Mouse (Mus musculus): Measurements from ENCODE around the gene Tcp11. TPM values are rescaled to one million over a fixed set of nuclear protein-coding genes. Genes with fewer than 3 reads are reported as not detected.

Gene Tcp11
- polyA plus RNA-seq, 1 experiment from 2014 or later = 1.1 TPM

DNA sequence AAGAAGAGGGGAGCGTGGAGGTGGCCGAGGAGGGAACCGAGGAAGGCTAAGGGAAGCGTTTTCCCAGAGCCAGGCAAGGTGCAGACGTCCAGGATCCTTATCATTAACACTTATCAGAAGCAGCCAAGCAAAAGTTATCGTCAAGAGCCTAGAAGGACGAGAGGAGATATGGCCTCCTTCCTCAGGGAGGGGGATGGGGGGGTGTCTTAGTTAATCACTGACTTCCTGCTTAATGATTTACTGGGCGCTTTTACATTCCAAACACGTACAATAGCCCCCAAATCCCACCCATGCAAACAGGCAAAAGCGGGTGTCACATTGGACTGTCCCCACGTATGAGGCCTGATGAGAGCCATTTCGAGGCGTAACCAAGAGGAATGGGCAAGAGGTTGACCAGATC, 2.4 kb upstream of the Tcp11 start:
- H3K36me3 ChIP-seq (ENCODE audit: control insufficient read depth, insufficient read depth, low read length) = no peaks in the 10 kb centered on the region
- no peaks in the 10 kb centered on the region for H3K9me3 ChIP-seq (ENCODE audit: control insufficient read depth, low read length)
- H3K27ac ChIP-seq (replicated peaks) = no peak overlapping the region
- H3K4me1 ChIP-seq (replicated peaks; ENCODE audit: control insufficient read depth, insufficient read depth) = no peaks in the 10 kb centered on the region
- H3K9ac ChIP-seq (ENCODE audit: low read length) = no peak overlapping the region
- no peak overlapping the region for H3K4me2 ChIP-seq (replicated peaks; ENCODE audit: low read depth)
- DNase-seq (ENCODE audit: low spot score) = no peak
- no peak for ATAC-seq (ENCODE audit: low FRiP score, low TSS enrichment)
- H3K27me3 ChIP-seq (ENCODE audit: control insufficient read depth, insufficient read depth, low read length) = no peaks in the 10 kb centered on the region
- no peak overlapping the region for H3K4me3 ChIP-seq (ENCODE audit: low read depth, low read length)
- WGBS = 49% methylated on average over 13 of the region's 13 CpGs
- TF ChIP-seq EP300 (optimal IDR thresholded peaks at IDR 0.05) (no peak), CTCF (IDR thresholded peaks at IDR 0.05; ENCODE audit: low read depth) (no peak)

DNA sequence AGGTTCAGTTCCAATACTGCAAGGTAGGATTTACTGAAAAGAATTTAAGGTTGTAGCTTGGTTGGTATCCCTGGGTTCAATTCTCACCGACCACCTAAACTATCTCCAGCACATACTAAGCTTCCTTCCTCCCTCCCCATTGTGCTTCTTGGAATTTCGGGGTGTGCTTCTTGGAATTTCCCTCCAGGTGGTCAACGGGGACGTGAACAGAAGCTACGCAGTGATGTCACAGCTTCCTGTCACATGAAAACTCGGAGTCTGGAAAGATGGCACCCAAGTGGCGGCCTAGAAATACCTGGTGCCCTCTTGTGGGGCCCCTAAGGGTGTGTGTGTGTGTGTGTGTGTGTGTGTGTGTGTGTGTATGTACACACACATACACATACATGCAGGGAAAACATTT, 1.4 kb upstream of the Tcp11 start:
- Histone ChIP-seq H3K9me3 (ENCODE audit: control insufficient read depth, low read length) (no peaks in the 10 kb centered on the region), H3K27me3 (ENCODE audit: control insufficient read depth, insufficient read depth, low read length) (no peaks in the 10 kb centered on the region), H3K4me1 (replicated peaks; ENCODE audit: control insufficient read depth, insufficient read depth) (no peaks in the 10 kb centered on the region), H3K36me3 (ENCODE audit: control insufficient read depth, insufficient read depth, low read length) (no peaks in the 10 kb centered on the region), H3K4me3 (ENCODE audit: low read depth, low read length) (no peak overlapping the region), H3K9ac (ENCODE audit: low read length) (no peak overlapping the region), H3K4me2 (replicated peaks; ENCODE audit: low read depth) (no peak overlapping the region), H3K27ac (replicated peaks) (no peak overlapping the region)
- WGBS = 85% methylated on average over 7 of the region's 7 CpGs
- no peak for DNase-seq (ENCODE audit: low spot score)
- no peak for TF ChIP-seq EP300 (optimal IDR thresholded peaks at IDR 0.05)
- no peak for ATAC-seq (ENCODE audit: low FRiP score, low TSS enrichment)

DNA sequence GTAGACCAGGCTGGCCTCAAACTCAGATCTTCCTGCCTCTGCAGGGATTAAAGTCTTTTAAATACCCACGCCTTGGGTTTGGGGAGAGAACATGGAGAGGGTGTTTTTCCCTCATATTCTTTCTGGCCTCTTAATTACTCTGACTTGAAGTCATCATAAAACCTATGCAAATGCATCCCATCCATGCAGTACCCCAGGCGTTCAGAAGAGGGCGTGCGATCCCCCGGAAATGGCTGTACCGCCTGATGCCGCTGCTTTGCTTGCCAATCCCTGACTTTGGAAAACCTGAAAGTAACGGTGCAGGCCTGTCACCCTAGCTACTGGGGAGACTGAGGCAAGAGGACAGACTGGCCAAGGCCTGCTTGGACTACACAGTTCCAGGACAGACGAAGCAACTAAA, 946 bp upstream of the Tcp11 start:
- 61% methylated on average over 9 of the region's 9 CpGs for WGBS
- Histone ChIP-seq H3K27ac (replicated peaks) (no peak overlapping the region), H3K36me3 (ENCODE audit: control insufficient read depth, insufficient read depth, low read length) (no peaks in the 10 kb centered on the region), H3K9ac (ENCODE audit: low read length) (no peak overlapping the region), H3K4me3 (ENCODE audit: low read depth, low read length) (no peak overlapping the region), H3K27me3 (ENCODE audit: control insufficient read depth, insufficient read depth, low read length) (no peaks in the 10 kb centered on the region), H3K9me3 (ENCODE audit: control insufficient read depth, low read length) (no peaks in the 10 kb centered on the region), H3K4me1 (replicated peaks; ENCODE audit: control insufficient read depth, insufficient read depth) (no peaks in the 10 kb centered on the region), H3K4me2 (replicated peaks; ENCODE audit: low read depth) (no peak overlapping the region)
- ATAC-seq (ENCODE audit: low FRiP score, low TSS enrichment) (no peak), DNase-seq (ENCODE audit: low spot score) (peak; percentile 56)
- no peak for TF ChIP-seq EP300 (optimal IDR thresholded peaks at IDR 0.05)
- peak; percentile 69 for TF ChIP-seq CTCF (IDR thresholded peaks at IDR 0.05; ENCODE audit: low read depth)

DNA sequence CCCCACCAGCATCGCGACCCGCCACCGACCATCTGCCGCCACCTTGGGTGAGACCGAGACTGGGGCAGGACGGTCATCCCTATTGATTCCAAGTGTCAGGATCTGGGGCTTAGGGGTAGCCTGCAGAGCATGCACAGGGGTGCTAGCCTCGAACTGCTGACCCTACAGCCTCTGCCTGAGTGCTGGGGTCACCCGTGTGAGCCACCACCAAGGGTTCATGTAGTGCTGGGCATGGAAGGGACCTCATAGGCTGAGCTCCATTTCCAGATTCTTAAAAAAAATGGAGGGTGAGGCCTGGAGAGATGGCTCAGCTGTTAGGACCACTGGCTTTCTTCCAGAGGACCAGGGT, 352 bp upstream of the Tcp11 start:
- 17% methylated on average over 9 of the region's 9 CpGs for WGBS
- ATAC-seq (ENCODE audit: low FRiP score, low TSS enrichment) = no peak
- no peaks in the 10 kb centered on the region for H3K36me3 ChIP-seq (ENCODE audit: control insufficient read depth, insufficient read depth, low read length)
- no peak overlapping the region for H3K27ac ChIP-seq (replicated peaks)
- no peak overlapping the region for H3K4me2 ChIP-seq (replicated peaks; ENCODE audit: low read depth)
- no peak overlapping the region for H3K9ac ChIP-seq (ENCODE audit: low read length)
- H3K9me3 ChIP-seq (ENCODE audit: control insufficient read depth, low read length) = no peaks in the 10 kb centered on the region
- no peaks in the 10 kb centered on the region for H3K27me3 ChIP-seq (ENCODE audit: control insufficient read depth, insufficient read depth, low read length)
- TF ChIP-seq EP300 (optimal IDR thresholded peaks at IDR 0.05) = no peak
- TF ChIP-seq CTCF (IDR thresholded peaks at IDR 0.05; ENCODE audit: low read depth) = no peak
- no peak for DNase-seq (ENCODE audit: low spot score)
- H3K4me1 ChIP-seq (replicated peaks; ENCODE audit: control insufficient read depth, insufficient read depth) = no peaks in the 10 kb centered on the region
- H3K4me3 ChIP-seq (ENCODE audit: low read depth, low read length) = no peak overlapping the region

DNA sequence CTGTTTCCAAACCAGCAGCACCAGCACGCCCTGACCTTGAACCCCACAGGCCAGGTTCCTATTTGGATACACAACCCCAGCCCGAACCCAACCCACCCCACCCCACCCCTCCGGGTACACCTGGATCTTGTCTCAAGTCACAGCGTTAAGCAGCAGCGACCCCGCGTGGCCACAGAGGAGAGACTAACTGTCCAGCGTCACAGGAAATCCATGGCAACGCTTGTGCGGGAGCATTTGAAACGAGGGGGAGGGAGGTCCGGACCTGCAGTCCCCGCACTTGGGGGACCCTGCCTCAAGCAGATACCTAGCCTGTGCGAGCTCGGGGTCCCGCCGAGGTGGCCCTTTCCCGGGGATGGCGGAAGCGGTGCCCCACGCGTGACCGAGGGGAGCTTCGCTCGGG, 821 bp downstream of the Tcp11 start:
- Histone ChIP-seq H3K9me3 (ENCODE audit: control insufficient read depth, low read length) (no peaks in the 10 kb centered on the region), H3K4me3 (ENCODE audit: low read depth, low read length) (peak overlapping the region; percentile 64), H3K4me1 (replicated peaks; ENCODE audit: control insufficient read depth, insufficient read depth) (no peaks in the 10 kb centered on the region), H3K4me2 (replicated peaks; ENCODE audit: low read depth) (peak overlapping the region; percentile 100), H3K27ac (replicated peaks) (no peak overlapping the region), H3K27me3 (ENCODE audit: control insufficient read depth, insufficient read depth, low read length) (no peaks in the 10 kb centered on the region), H3K9ac (ENCODE audit: low read length) (peak overlapping the region; percentile 56), H3K36me3 (ENCODE audit: control insufficient read depth, insufficient read depth, low read length) (no peaks in the 10 kb centered on the region)
- DNase-seq (ENCODE audit: low spot score) (peak; percentile 92), ATAC-seq (ENCODE audit: low FRiP score, low TSS enrichment) (peak; percentile 55)
- peak; percentile 90 for TF ChIP-seq CTCF (IDR thresholded peaks at IDR 0.05; ENCODE audit: low read depth)
- no peak for TF ChIP-seq EP300 (optimal IDR thresholded peaks at IDR 0.05)
- WGBS = under 1% methylated on average over 25 of the region's 25 CpGs

DNA sequence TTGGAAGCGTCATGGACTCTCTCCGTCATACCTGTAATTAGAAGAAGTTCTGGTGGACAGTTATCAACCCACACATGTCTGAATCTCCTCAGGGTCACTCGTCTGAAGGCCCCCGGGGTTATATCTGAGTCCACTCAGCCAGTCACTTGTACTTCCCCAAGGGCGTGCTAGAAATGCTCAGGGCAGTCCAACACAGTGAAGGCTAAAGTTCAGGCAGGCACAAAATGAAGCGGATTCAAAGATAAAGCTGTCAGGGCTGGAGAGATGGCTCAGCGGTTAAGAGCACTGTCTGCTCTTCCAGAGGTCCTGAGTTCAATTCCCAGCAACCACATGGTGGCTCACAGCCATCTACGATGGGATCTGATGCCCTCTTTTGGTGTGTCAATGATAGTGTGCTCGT, 2.4 kb downstream of the Tcp11 start:
- no peaks in the 10 kb centered on the region for H3K36me3 ChIP-seq (ENCODE audit: control insufficient read depth, insufficient read depth, low read length)
- H3K4me2 ChIP-seq (replicated peaks; ENCODE audit: low read depth) = no peak overlapping the region
- no peaks in the 10 kb centered on the region for H3K27me3 ChIP-seq (ENCODE audit: control insufficient read depth, insufficient read depth, low read length)
- 78% methylated on average over 9 of the region's 9 CpGs for WGBS
- H3K9me3 ChIP-seq (ENCODE audit: control insufficient read depth, low read length) = no peaks in the 10 kb centered on the region
- no peak overlapping the region for H3K9ac ChIP-seq (ENCODE audit: low read length)
- DNase-seq (ENCODE audit: low spot score) (no peak), ATAC-seq (ENCODE audit: low FRiP score, low TSS enrichment) (no peak)
- H3K4me3 ChIP-seq (ENCODE audit: low read depth, low read length) = no peak overlapping the region
- H3K4me1 ChIP-seq (replicated peaks; ENCODE audit: control insufficient read depth, insufficient read depth) = no peaks in the 10 kb centered on the region
- no peak overlapping the region for H3K27ac ChIP-seq (replicated peaks)
- TF ChIP-seq EP300 (optimal IDR thresholded peaks at IDR 0.05) (no peak), CTCF (IDR thresholded peaks at IDR 0.05; ENCODE audit: low read depth) (no peak)
